Mouse (Mus musculus): ENCODE data around the gene Yipf3. TPM values are rescaled to one million over a fixed set of nuclear protein-coding genes. Genes with fewer than 3 reads are reported as not detected.

Yipf3 gene
- total and polyA plus RNA-seq, 3 experiments = 72.4 to 142 (median 82.8) TPM

GRCm38 (mm10) chr17:46277586-46277985 lies 29.7 kb downstream of the Yipf3 start:
- DNase-seq = no peak
- H3K27ac ChIP-seq = peak overlapping the region; percentile 57
- H3K79me2 ChIP-seq (replicated peaks; ENCODE audit: control insufficient read depth, insufficient read depth, low read length) = peaks cover 4% of the 10 kb centered on the region
- H3K9ac ChIP-seq (ENCODE audit: low read depth, low read length) = no peak overlapping the region
- H3K27me3 ChIP-seq (ENCODE audit: control insufficient read depth, insufficient read depth, low read length) = no peaks in the 10 kb centered on the region
- intact Hi-C loops (cut with DNase I) = no loop called here
- WGBS = 50% methylated on average over 4 of the region's 4 CpGs
- H3K4me3 ChIP-seq = no peak overlapping the region
- TF ChIP-seq CTCF (IDR thresholded peaks at IDR 0.05) (no peak), EP300 (IDR thresholded peaks at IDR 0.05; ENCODE audit: insufficient read depth, low read depth, low read length) (no peak)
- H3K36me3 ChIP-seq (ENCODE audit: control insufficient read depth, insufficient read depth, low read length) = peaks cover 14% of the 10 kb centered on the region
- H3K4me1 ChIP-seq (ENCODE audit: control insufficient read depth, insufficient read depth, low read length) = peaks cover 13% of the 10 kb centered on the region; the same call in 1 of the 2 replicates

GRCm38 (mm10) chr17:46278011-46278765 lies 30.3 kb downstream of the Yipf3 start:
- Histone ChIP-seq H3K4me3 (no peak overlapping the region), H3K36me3 (ENCODE audit: control insufficient read depth, insufficient read depth, low read length) (peaks cover 10% of the 10 kb centered on the region), H3K27me3 (ENCODE audit: control insufficient read depth, insufficient read depth, low read length) (no peaks in the 10 kb centered on the region), H3K9ac (ENCODE audit: low read depth, low read length) (no peak overlapping the region), H3K27ac (peak overlapping the region; percentile 57), H3K4me1 (ENCODE audit: control insufficient read depth, insufficient read depth, low read length) (peaks cover 12% of the 10 kb centered on the region), H3K79me2 (replicated peaks; ENCODE audit: control insufficient read depth, insufficient read depth, low read length) (peaks cover 4% of the 10 kb centered on the region)
- intact Hi-C loops (cut with DNase I) = no loop called here
- TF ChIP-seq POLR2A (IDR thresholded peaks at IDR 0.05; ENCODE audit: insufficient read depth, low read depth, low read length) (no peak), EP300 (IDR thresholded peaks at IDR 0.05; ENCODE audit: insufficient read depth, low read depth, low read length) (no peak), CTCF (IDR thresholded peaks at IDR 0.05) (no peak)
- no peak for DNase-seq
- WGBS = 79% methylated on average over 12 of the region's 12 CpGs

GRCm38 (mm10) chr17:46282483-46283123 lies 34.7 kb downstream of the Yipf3 start, which contains the start of gene Tjap1:
Gene Tjap1 (minus strand): TSS chr17:46283026.
- peaks cover 9% of the 10 kb centered on the region for H3K4me1 ChIP-seq (ENCODE audit: control insufficient read depth, insufficient read depth, low read length)
- peak; percentile 89 to 91 for DNase-seq
- under 1% methylated on average over 37 of the region's 37 CpGs for WGBS
- peaks cover 2% of the 10 kb centered on the region; the same call in 1 of the 2 replicates for H3K79me2 ChIP-seq (replicated peaks; ENCODE audit: control insufficient read depth, insufficient read depth, low read length)
- peak within 1 kb of the TSS; percentile 70 for H3K27ac ChIP-seq
- peak within 1 kb of the TSS; percentile 83 for H3K9ac ChIP-seq (ENCODE audit: low read depth, low read length)
- intact Hi-C loops (cut with DNase I) = no loop called here
- no peaks in the 10 kb centered on the region for H3K27me3 ChIP-seq (ENCODE audit: control insufficient read depth, insufficient read depth, low read length)
- peaks cover 2% of the 10 kb centered on the region for H3K36me3 ChIP-seq (ENCODE audit: control insufficient read depth, insufficient read depth, low read length)
- TF ChIP-seq EP300 (IDR thresholded peaks at IDR 0.05; ENCODE audit: insufficient read depth, low read depth, low read length) (0 out of 2 replicates have a peak, but pooled peaks have one; percentile 17), POLR2A (IDR thresholded peaks at IDR 0.05; ENCODE audit: insufficient read depth, low read depth, low read length) (peak; percentile 79), CTCF (IDR thresholded peaks at IDR 0.05) (no peak)
- H3K4me3 ChIP-seq = peak within 1 kb of the TSS; percentile 59

GRCm38 (mm10) chr17:46283140-46283539 lies 35.3 kb downstream of the Yipf3 start:
- intact Hi-C loops (cut with DNase I) = no loop called here
- no peak for TF ChIP-seq POLR2A (IDR thresholded peaks at IDR 0.05; ENCODE audit: insufficient read depth, low read depth, low read length)
- no peak for TF ChIP-seq EP300 (IDR thresholded peaks at IDR 0.05; ENCODE audit: insufficient read depth, low read depth, low read length)
- TF ChIP-seq CTCF (IDR thresholded peaks at IDR 0.05) = no peak
- Histone ChIP-seq H3K27me3 (ENCODE audit: control insufficient read depth, insufficient read depth, low read length) (no peaks in the 10 kb centered on the region), H3K79me2 (replicated peaks; ENCODE audit: control insufficient read depth, insufficient read depth, low read length) (peaks cover 2% of the 10 kb centered on the region; the same call in 1 of the 2 replicates), H3K4me1 (ENCODE audit: control insufficient read depth, insufficient read depth, low read length) (peaks cover 7% of the 10 kb centered on the region), H3K4me3 (peak overlapping the region; percentile 59), H3K9ac (ENCODE audit: low read depth, low read length) (no peak overlapping the region), H3K36me3 (ENCODE audit: control insufficient read depth, insufficient read depth, low read length) (peaks cover 2% of the 10 kb centered on the region), H3K27ac (peak overlapping the region; percentile 24; the same call in 1 of the 2 replicates)
- no peak for DNase-seq
- WGBS = 33% methylated on average over 9 of the region's 9 CpGs

GRCm38 (mm10) chr17:46283911-46284310 lies 36.0 kb downstream of the Yipf3 start:
- no peaks in the 10 kb centered on the region for H3K79me2 ChIP-seq (replicated peaks; ENCODE audit: control insufficient read depth, insufficient read depth, low read length)
- intact Hi-C loops (cut with DNase I) = no loop called here
- H3K27me3 ChIP-seq (ENCODE audit: control insufficient read depth, insufficient read depth, low read length) = no peaks in the 10 kb centered on the region
- no peak for DNase-seq
- H3K27ac ChIP-seq = no peak overlapping the region
- H3K9ac ChIP-seq (ENCODE audit: low read depth, low read length) = no peak overlapping the region
- peaks cover 9% of the 10 kb centered on the region for H3K4me1 ChIP-seq (ENCODE audit: control insufficient read depth, insufficient read depth, low read length)
- 70% methylated on average over 8 of the region's 8 CpGs for WGBS
- no peak for TF ChIP-seq POLR2A (IDR thresholded peaks at IDR 0.05; ENCODE audit: insufficient read depth, low read depth, low read length)
- TF ChIP-seq EP300 (IDR thresholded peaks at IDR 0.05; ENCODE audit: insufficient read depth, low read depth, low read length) = no peak
- no peak for TF ChIP-seq CTCF (IDR thresholded peaks at IDR 0.05)
- H3K4me3 ChIP-seq = no peak overlapping the region
- peaks cover 2% of the 10 kb centered on the region; the same call in 1 of the 2 replicates for H3K36me3 ChIP-seq (ENCODE audit: control insufficient read depth, insufficient read depth, low read length)

- intact Hi-C loops (cut with DNase I) = no loop called here
- Histone ChIP-seq H3K9ac (ENCODE audit: low read depth, low read length) (no peak overlapping the region), H3K4me3 (no peak overlapping the region), H3K27me3 (ENCODE audit: control insufficient read depth, insufficient read depth, low read length) (no peaks in the 10 kb centered on the region), H3K79me2 (replicated peaks; ENCODE audit: control insufficient read depth, insufficient read depth, low read length) (no peaks in the 10 kb centered on the region), H3K36me3 (ENCODE audit: control insufficient read depth, insufficient read depth, low read length) (peaks cover 2% of the 10 kb centered on the region; the same call in 1 of the 2 replicates), H3K4me1 (ENCODE audit: control insufficient read depth, insufficient read depth, low read length) (peaks cover 9% of the 10 kb centered on the region), H3K27ac (no peak overlapping the region)
- no peak for TF ChIP-seq EP300 (IDR thresholded peaks at IDR 0.05; ENCODE audit: insufficient read depth, low read depth, low read length)
- no peak for TF ChIP-seq CTCF (IDR thresholded peaks at IDR 0.05)
- no peak for TF ChIP-seq POLR2A (IDR thresholded peaks at IDR 0.05; ENCODE audit: insufficient read depth, low read depth, low read length)
- no peak for DNase-seq
- 52% methylated on average over 7 of the region's 7 CpGs for WGBS
Measured at GRCm38 (mm10) chr17:46284653-46285052, 36.8 kb downstream of the Yipf3 start.
